Mouse (Mus musculus) CD4-positive helper T cell, adult 2 months (primary cell): ENCODE data around the gene Hsd17b2.
"Not testable (repeated sequence)": the region's sequence is repeated elsewhere in the genome, so short reads cannot be mapped to it uniquely, and the experiment has no call there.

ENCODE experiments used
- DNase-seq: peaks from one replicate; pipeline ENCODE4 v3.0.0-alpha.2; 2012; ENCODE audit warnings: low read depth, missing footprints, low spot score

The Hsd17b2 gene

DNA sequence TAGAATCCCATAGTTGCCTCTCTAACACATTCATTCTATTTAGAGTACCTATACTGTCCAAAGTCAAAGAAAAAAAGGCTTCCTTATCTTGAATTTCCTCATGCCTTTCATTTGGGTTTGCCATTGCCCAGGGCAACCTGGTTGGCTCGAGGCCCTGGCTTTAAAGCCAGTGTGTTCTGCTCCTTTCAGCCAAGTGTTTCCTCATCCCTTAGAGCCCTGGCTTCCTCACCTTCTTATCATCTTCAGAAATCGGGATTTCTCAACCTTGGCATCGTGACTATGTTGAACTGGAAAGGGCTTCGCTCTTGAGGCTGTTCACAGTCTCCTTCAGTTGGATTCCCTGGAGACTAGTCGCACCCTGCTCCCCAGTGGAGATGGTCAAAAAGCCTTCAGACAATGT lies 12.9 kb downstream of the Hsd17b2 start:
- DNase-seq, result no peak

DNA sequence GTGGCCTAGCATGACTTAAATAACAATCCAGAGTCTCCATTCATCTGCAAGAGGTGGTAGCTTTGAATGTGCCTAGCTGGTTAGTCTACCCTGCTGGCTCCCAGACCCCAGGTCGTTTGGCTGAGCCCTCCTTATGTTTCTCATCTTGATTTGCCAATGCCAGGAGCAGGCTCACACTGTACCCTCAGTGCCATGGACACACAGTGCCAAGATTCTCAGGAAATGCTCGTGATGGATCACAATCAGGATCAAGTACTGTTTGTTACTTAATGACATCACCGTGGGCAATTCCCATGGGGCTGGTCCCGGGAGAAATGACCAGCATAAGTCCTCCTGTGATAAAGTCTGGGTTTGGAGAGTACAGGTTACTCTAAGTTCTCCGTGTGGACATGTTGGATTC lies 14.2 kb downstream of the Hsd17b2 start:
- DNase-seq, result no peak

DNA sequence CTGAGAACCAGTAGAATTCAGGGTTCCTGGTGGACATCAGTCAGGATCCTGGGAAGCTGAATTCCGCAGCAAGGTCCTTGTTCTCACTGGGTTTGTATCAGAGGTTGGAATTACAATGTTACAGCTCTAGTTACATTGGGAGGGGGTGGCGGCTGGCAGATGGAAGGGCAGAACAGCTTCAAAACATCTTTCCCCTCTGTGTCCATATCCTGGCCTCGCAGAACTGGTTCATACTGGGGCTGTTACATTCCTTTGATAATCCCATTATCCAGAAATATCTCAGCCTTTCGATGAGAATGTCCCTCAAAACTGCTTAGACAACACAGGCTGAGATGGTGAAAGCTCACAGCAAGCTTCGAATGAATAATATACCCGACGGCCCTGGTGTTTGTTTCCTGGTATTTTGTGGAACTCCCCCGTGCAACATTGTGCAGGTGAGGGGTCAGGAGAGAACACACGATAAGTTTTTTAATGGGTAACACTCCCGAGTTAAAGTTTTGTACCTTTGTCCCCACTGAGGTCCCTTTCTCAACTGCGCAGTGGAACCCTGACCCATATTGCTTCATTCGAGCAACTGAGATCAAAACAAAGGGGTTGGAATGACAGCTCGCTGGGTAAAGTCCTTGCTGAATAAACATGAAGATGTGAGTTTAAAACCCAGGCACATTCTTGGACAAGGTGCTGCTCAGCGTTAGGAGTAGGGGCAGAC lies 16.6 kb downstream of the Hsd17b2 start:
- DNase-seq, result no peak

DNA sequence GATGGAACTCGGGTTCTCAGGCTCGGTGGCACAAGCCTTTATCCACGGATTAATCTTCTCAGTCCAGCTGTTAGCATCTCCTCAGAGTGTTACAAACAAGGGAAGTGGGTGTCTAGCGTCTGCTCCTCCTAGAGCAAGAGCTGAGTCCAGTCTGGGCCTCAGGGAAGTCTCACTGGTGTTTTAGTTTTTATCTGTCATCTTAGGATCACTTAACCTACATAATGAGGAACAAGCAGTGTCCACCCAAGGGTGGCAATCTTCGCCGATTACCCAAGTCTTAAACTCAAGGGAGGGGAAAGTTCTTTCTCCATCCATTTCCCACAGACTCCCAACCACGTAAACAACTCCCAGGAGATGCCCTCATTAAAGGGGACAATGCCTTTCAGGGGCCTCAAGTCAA lies 24.8 kb downstream of the Hsd17b2 start:
- DNase-seq, result no peak

DNA sequence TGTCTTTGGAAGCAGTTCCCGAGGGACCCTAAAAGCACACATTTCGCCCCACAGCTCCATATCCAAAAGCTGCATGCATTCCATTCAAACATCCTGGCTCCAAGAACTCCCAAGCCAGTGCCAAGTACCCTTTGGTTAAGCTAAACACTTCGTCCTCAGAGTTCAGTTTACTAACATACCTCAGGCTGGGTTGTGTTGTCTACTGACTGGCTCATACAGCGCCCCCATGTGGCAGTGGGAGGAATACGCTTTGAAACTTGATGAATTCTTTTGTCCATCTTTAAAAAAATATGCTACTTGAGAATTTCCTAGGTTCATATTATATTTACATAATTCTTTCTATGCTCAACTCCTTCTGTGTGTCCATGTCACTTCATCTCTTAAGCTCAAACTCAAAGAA lies 25.9 kb downstream of the Hsd17b2 start:
- DNase-seq, result no peak

DNA sequence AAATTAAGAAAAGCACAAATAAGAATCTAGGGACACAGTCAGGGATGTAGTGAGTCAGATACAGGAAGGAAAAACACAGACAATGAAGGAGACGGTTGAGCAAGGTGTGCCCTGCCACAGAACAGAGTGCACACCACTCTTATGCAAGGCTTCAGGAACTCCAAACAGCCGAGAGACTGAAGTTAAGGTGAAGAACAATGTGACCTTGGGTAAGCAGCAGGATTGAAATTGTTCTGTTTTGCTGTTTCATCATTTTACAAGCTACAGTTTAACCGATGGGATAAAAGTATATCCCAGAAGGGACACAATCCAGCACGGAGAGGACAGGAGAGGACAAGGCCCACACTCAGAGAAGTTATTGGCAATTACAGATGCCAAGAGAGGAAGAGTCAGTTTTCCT lies 26.5 kb downstream of the Hsd17b2 start:
- DNase-seq, result no peak

DNA sequence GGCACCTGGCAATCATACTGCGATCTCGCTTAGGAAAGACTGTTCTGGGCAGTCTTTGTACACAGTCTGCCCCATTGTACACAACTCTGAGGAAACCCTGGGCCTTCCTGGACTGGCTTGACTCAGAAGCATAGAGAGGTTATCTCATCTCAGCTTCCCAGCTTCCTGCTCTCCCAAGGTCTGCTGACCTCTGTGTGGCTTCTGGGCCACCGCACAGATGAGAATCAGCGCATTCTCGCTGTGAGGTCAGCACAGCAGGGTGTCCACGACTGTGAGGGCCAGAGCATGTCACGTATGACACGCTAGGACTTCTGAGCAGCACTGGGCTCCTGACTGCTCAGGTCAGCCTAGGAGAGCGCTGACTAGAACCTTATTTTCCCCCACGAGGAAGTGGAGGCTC lies 29.3 kb downstream of the Hsd17b2 start:
- no peak for DNase-seq

DNA sequence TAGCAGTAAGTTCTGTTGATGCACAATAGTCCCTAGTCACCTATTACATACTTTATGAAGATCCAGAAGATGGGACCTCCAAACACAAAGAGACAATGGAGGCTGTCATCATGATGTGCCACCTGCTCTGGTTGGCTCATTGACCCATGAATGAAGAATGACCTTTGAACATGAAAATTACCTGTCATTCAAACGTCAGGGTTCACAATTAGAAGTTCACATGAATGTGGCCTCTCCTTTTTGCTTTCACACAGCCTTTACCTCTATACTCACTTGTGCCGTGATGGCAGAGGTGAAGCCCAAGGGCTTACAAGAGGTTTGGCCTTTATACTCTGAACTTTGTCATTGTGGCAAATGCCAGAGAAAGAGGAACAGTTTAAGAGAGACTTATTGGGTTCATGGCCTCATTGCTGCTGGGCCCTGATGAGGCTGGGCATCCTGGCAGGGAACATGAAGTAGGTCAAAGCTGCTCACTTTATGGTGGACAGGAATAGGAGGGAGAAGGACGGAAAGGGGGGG lies 35.0 kb downstream of the Hsd17b2 start:
- DNase-seq, result no peak

DNA sequence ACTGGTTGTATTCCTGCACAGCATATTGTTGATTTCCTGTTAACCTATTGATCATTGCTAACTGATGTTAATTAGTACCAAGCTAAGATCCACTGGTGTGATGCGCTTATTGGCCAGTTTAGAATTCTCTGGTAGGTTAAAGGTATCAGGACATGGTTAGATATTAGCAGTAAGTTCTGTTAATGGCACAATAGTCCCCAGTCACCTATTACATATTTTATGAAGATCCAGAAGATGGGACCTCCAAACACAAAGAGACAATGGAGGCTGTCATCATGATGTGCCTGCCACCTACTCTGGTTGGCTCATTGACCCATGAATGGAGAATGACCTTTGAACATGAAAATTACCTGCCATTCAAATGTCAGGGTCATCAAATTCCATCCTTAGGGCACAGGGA lies 36.5 kb downstream of the Hsd17b2 start:
- not testable (repeated sequence) for DNase-seq

DNA sequence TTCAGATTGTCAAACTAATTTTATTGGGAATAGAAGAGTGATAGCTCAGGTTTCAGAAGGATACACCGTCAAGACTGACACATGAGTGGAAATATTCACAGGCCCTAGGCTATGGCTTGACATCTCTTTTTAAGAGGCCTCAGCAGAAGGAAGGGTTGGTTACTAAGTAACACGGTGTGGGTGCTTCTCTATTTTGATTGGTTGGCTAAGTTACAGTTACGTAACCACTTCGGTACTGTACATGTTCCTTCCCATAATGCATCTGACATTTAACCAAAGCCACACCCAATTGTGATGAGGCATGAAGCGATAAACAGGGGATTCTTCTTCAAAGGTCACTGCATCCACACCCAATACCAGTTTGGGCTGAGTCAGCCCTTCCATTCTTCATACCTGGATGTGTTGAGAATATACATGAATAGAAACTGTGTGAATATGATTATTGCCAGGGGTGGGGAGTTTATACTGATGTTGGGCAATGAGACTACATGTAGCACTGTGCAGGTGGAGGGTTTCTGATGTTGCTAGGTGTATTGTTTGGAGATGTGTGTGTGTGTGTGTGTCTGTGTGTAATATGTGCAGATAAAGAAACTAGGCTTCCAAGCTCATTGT lies 38.8 kb downstream of the Hsd17b2 start:
- DNase-seq, result no peak

DNA sequence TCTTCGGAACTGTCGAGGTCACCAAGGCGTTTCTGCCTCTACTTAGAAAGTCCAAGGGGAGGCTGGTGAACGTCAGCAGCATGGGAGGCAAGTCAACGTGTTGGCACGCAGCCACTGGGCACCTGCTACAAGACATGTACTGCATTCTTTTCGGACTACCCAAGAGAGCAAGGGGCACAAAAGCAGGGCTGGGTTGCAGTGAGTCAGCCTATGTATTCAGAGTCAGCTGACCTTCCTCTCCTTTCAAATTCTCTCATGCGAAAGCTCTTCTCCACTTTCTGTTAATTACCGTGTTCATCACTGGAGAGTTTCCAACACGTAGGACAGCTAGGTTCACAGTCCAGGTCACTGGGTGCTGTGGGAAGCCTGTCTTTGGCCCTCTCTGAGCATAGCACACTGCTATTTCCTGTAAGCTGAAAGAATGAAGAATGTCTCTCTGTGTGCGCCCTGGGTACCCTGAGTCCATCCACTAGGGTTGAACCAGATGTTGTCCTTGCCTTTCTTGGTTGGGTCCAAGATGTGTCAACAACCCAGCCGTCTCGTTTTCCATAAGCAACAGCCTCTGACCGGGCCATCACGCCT lies 40.8 kb downstream of the Hsd17b2 start:
- DNase-seq, result no peak

DNA sequence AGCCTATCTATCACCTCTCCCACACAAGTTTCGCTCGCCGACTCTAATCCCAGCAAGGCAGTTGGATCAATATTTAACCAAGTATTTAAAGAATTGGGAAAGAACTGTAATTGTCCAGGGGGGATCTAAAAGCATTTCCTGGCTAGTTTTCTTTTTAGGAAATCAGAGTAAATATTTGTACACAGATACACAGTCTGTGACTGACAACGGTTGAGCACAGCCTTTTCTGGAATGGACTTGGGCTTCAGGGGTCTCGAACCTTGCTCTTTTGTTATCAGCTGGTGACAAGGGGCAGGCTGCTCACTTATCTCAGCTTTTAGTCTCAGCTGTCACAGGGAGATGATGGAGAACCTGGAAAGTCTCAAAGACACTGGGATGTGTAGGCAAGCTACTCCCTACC lies 44.9 kb downstream of the Hsd17b2 start:
- DNase-seq, result no peak

DNA sequence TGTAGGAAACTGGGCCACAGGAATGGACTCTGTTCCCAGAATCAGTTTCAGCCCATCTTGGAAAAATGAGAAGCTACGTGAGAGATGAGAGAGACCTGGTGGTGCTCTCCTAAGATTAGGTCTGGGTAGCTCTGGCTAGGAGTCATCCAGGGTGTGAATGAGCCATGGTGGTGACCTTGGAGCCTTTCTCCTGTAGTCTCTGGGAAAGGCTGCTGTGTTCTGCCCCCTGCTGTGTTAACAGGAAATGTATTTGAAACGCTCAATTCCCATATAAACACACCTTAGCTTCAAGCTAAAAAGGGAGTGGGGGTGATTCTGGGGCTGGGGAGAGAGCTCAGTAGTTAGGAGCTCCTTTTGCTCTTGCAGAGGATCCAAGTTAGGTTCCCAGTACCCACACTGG lies 45.7 kb downstream of the Hsd17b2 start:
- no peak for DNase-seq

DNA sequence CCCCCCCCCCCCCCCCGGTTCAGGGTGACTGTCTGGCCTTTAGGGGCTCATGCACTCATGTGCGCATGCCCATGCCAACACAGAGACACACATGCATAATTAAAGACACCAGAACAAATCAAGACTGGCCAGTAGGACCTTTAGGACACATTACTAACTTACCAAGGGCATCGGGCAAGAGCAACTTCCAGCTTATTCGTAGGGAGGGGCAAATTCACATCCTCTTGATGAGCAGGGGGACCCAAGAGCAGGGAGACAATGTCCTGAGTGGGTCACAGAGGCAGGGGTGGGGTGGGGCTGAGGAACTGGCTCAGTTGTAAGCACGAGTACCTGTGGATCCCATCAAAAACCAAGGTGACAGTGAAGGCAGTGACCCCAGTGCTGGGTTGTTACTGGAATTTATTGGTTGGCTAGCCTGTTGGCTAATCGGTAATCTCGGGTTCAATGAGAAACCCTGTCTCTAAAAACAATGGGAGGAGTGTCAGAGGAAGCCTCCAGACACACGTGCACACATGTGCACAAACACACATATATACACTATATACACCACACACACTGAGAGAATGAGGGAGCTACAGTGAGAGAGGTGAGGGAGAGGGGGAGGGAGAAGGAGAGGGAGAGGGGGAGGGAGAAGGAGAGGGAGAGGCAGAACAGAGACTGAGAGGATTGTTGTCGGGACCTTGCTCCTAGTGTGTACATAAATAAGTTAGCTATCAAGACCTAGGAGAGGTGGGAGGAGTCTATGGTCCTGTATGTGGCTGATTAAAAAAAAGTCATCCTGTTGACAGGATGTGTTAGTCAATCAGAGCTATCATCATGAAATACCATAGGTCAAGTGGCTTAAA lies 46.4 kb downstream of the Hsd17b2 start:
- DNase-seq, result no peak

DNA sequence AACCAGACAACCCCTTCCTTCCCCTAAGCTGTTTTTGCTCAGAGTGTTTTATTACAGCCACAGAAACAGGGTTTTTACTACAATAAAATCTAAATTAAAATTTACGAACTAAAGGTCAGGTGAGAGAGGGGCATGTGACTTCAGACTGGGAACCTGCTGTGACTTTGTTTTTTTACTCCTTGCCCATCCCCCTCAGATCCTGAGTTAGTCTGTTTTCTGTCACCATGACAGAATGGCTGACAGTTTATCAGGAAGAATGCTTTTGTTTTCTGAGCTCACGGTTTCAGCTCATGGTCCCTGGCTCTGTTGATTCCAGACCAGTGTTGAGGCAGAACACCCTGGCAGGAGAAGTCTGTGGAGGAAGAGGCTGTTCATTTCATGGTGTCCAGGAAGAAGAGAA lies 47.7 kb downstream of the Hsd17b2 start:
- no peak for DNase-seq

DNA sequence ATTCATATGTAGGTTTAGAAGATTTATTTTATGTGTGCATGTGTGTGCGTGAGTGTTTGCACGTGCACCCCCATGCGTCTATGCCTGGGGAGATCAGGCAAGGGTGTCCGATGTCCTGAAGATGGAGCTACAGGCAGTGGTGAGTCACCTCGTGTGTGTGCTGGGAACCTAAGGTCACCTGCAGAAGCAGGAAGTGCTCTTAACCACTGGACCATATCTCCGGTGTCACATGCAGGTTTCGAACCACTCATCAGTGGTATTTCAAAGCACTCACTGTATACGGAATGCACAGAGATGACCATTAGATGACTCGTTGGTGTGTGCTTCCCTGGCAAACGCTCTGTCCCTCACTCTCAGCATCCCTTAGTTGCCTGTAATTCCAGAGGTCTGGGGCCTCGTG lies 56.2 kb downstream of the Hsd17b2 start:
- DNase-seq, result no peak

DNA sequence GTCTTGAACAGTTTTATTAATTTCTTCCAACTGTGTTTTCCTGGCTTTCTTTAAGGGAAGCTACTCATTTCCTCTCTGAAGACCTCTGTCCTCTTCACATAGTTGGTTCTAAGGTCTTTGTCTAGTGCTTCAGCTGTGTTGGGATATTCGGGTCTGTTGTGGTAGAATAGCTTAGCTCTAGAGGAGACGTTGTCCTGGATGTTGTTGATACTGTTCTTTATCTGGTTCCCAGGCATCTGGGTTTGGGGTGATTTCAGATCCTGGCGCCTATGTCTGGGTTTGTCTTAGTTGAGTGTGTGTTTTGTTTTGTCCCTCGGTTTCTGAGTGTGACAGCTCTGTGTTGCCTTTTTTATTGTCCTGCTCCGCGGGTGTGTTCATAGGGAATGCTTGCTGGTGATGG lies 61.1 kb downstream of the Hsd17b2 start:
- DNase-seq, result no peak

DNA sequence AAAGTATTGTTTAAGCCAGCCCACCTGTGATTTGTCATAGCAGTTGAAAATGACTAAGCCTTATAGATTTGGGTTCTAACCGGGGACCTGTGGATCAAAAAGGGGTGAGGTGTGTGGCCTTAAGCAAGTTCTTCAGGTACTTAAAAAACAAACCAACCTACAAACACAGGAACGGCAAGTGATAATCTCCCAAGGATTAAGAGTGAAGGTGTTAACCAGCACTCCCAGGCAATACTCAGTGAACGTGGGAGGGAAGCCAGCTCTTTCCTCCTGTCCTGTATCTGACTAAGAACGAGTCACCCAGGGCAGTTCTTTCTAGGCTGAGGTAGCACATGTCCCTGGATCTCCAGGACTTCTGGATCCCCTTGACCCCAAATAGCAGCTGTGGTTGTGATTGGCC lies 62.9 kb downstream of the Hsd17b2 start:
- no peak for DNase-seq

DNA sequence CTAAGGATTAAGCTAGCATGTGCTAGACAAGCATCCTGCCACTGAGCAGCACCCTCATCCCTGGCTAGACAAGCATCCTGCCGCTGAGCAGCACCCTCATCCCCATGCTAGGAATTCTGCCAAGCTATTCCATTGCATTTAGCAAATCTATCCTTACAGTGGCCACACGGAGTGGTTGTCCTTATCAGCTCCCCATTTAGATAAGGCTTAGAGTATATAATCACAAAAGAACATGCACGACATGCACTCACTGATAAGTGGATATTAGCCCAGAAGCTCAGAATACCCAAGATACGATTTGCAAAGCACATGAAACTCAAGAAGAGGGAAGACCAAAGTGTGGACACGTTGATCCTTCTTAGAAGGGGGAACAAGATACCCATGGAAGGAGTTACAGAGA lies 64.2 kb downstream of the Hsd17b2 start:
- no peak for DNase-seq

DNA sequence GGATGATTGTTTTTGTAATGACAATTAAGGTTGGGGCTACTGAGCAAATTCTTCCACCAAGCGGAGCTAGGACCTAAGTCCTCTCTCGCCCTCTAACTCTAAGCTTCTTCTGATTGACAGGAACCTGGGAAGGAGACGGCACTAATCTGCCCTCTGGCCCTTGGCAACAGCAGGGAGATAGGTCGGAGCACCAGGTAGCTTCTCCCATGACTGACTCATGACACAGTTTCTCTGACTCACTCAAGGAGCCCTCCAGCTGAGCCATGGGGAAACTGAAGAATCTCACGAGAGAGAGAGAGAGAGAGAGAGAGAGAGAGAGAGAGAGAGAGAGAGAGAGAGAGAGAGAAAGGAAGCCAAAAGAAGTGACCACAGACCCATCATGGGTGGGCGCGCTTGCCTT lies 67.3 kb downstream of the Hsd17b2 start:
- no peak for DNase-seq

DNA sequence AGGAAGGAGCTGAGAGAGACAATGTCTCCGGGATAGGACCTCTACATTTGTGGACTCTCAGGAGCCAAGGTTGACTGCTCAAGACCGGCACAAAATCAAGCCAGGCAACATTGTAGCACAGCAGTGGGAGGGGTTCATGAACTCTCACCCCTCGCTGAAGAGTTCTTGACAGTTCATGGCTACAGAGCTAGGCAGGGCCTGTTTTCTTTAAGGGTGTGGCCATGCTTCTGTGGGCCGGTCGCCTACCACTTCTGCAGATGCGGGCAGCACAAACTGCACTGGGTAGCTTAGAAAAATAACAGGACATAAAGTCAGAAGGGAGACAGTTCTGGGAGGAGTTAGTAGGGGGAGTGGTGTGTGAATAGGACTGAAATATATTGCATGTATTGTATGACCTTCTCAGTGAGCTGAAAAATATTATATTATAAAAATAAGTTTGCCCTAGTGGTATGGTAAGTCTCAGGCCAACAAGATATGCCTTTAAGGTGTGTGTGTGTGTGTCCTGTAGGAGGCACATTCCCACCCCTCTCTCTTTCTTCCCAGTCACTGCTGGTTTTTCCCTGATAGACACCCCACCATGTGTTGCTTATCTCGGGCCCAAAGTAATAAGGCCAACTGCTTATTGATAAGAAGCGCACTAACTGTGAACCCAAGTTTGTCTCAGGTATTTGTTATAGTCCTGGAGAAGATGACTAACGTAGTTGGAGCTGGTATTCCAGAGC lies 69.6 kb downstream of the Hsd17b2 start:
- DNase-seq, result no peak

DNA sequence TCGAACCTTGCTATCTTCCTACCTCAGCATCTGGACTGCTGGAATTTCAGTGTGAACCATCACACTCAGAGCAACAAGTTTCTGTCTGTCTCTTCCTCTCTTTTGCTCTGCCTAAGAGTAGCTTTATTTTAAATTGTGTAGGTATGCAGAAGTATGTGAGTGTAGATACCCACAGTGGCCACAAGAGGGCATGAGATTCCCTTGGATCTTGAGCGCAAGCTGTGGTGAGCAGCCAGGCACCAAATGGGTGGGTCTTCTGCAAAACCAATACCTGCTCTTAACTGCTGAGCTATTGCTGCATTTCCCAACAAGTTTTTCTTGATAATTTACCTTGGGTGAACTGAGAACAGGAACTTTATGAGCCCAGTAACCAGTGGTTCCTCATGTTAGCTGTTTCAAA lies 70.4 kb downstream of the Hsd17b2 start:
- DNase-seq, result peak; percentile 51
